Mouse (Mus musculus) adrenal gland, postnatal 14 days (tissue): Measurements from ENCODE around the gene Btnl4. TPM values are rescaled to one million over a fixed set of nuclear protein-coding genes. Genes with fewer than 3 reads are reported as not detected.

ENCODE experiments used
- DNase-seq: peaks from one replicate; pipeline ENCODE4 v3.0.0; 2021; ENCODE audit warnings: mixed read lengths
- total RNA-seq: library from RNA; stranded (reverse); gene quantifications from 2 replicates; pipeline ENCODE4 v1.2.3, GENCODE M21; 2021

Gene Btnl4
- total RNA-seq, 1 experiment from 2014 or later, result not detected

GRCm38 (mm10) chr17:34437120-34437519 lies 40.0 kb downstream of the Btnl4 start:
- DNase-seq, result no peak

- DNase-seq, result peak; percentile 13
These were observed 49.5 kb downstream of the Btnl4 start for GRCm38 (mm10) chr17:34427597-34427996.

GRCm38 (mm10) chr17:34420014-34420413 lies 57.1 kb downstream of the Btnl4 start:
- no peak for DNase-seq

Other genes with a start within 250 kb of the Btnl4 start
- 1.3 and 16.6 TPM in 2 replicates for gene H2-Ob, start 238.4 kb downstream of the Btnl4 start, total RNA-seq
- 19.8 and 71.0 TPM in 2 replicates for gene H2-Ab1, start 219.6 kb downstream of the Btnl4 start, total RNA-seq
- gene H2-Aa, start 189.5 kb downstream of the Btnl4 start, total RNA-seq, result 21.7 and 108 TPM in 2 replicates
- gene H2-Eb1, start 171.5 kb downstream of the Btnl4 start, total RNA-seq, result 22.8 and 92.3 TPM in 2 replicates
- 1.1 TPM in 1 of 2 replicates, not detected in the other for gene H2-Eb2, start 151.7 kb downstream of the Btnl4 start, total RNA-seq
- 0.26 and 0.64 TPM in 2 replicates for gene Btnl2, start 122.5 kb downstream of the Btnl4 start, total RNA-seq
- 0.23 TPM in 1 of 2 replicates, not detected in the other for gene Btnl1, start 100.2 kb downstream of the Btnl4 start, total RNA-seq
- gene BC051142, start 78.5 kb downstream of the Btnl4 start, total RNA-seq, result 1.2 and 2.4 TPM in 2 replicates
- gene Btnl6, start 40.0 kb upstream of the Btnl4 start, total RNA-seq, result not detected in 2 replicates
- 34.1 and 39.3 TPM in 2 replicates for gene Notch4, start 87.0 kb upstream of the Btnl4 start, total RNA-seq
- 6.3 and 16.3 TPM in 2 replicates for gene Gpsm3, start 112.5 kb upstream of the Btnl4 start, total RNA-seq
- 37.2 and 42.2 TPM in 2 replicates for gene Pbx2, start 113.9 kb upstream of the Btnl4 start, total RNA-seq
- 1.7 and 2.4 TPM in 2 replicates for gene Ager, start 120.5 kb upstream of the Btnl4 start, total RNA-seq
- gene Rnf5, start 126.4 kb upstream of the Btnl4 start, total RNA-seq, result 72.5 and 76.9 TPM in 2 replicates
- gene Agpat1, start 126.9 kb upstream of the Btnl4 start, total RNA-seq, result 101 and 103 TPM in 2 replicates
- 4.3 and 4.7 TPM in 2 replicates for gene Egfl8, start 138.7 kb upstream of the Btnl4 start, total RNA-seq
- 49.7 and 50.0 TPM in 2 replicates for gene Ppt2, start 151.2 kb upstream of the Btnl4 start, total RNA-seq
- 8.7 and 12.4 TPM in 2 replicates for gene Prrt1, start 152.2 kb upstream of the Btnl4 start, total RNA-seq
- 11.5 and 12.5 TPM in 2 replicates for gene Fkbpl, start 167.4 kb upstream of the Btnl4 start, total RNA-seq
- gene Atf6b, start 169.8 kb upstream of the Btnl4 start, total RNA-seq, result 43.5 and 52.1 TPM in 2 replicates
- 39.8 and 41.0 TPM in 2 replicates for gene Tnxb, start 193.2 kb upstream of the Btnl4 start, total RNA-seq